Mouse (Mus musculus) CH12.LX (cell line): Measurements from ENCODE around the gene Fggy.

Experiments used
- CHD1 ChIP-seq: IDR thresholded peaks from 2 replicates; pipeline ENCODE4 v1.6.1; 2012; ENCODE audit warnings: low read depth, low read length, improper control_type of control experiment, inconsistent platforms
- CHD2 ChIP-seq: IDR thresholded peaks from 2 replicates; pipeline ENCODE4 v1.6.1; 2011; ENCODE audit warnings: low read length, improper control_type of control experiment
- CTCF ChIP-seq, 2 experiments: IDR thresholded peaks in 1 of 2; conservative IDR thresholded peaks in 1 of 2; 2 replicates each; pipeline ENCODE4 v1.5.1; 2011 to 2012; ENCODE audit warnings: low read depth in 2 of 2, low read length in 2 of 2, improper control_type of control experiment in 1 of 2, inconsistent platforms in 1 of 2, mild to moderate bottlenecking in 1 of 2, moderate library complexity in 1 of 2
- ELF1 ChIP-seq: IDR thresholded peaks from 2 replicates; pipeline ENCODE4 v1.6.1; 2014; ENCODE audit warnings: low read depth, mild to moderate bottlenecking, inconsistent platforms, low read length, improper control_type of control experiment
- EP300 ChIP-seq: IDR thresholded peaks from 2 replicates; pipeline ENCODE4 v1.6.1; 2011; ENCODE audit warnings: low read length, improper control_type of control experiment
- MAX ChIP-seq: IDR thresholded peaks from 2 replicates; pipeline ENCODE4 v1.6.1; 2011; ENCODE audit warnings: low read length, improper control_type of control experiment
- MAZ ChIP-seq: IDR thresholded peaks from 2 replicates; pipeline ENCODE4 v1.6.1; 2012; ENCODE audit warnings: low read depth, mild to moderate bottlenecking, inconsistent platforms, low read length, improper control_type of control experiment, moderate library complexity
- MYC ChIP-seq: IDR thresholded peaks from 2 replicates; pipeline ENCODE4 v1.6.1; 2011; ENCODE audit warnings: low read depth, mild to moderate bottlenecking, improper control_type of control experiment, low read length
- POLR2A ChIP-seq: IDR thresholded peaks from 2 replicates; pipeline ENCODE4 v1.6.1; 2011; ENCODE audit warnings: low read depth, mild to moderate bottlenecking, improper control_type of control experiment, low read length
- UBTF ChIP-seq: IDR thresholded peaks from 2 replicates; pipeline ENCODE4 v1.6.1; 2012; ENCODE audit warnings: low read depth, mild to moderate bottlenecking, inconsistent platforms, low read length, improper control_type of control experiment, moderate library complexity
- USF2 ChIP-seq: conservative IDR thresholded peaks from 2 replicates; pipeline ENCODE4 v1.6.1; 2011; ENCODE audit warnings: low read depth, low read length, improper control_type of control experiment
- ZNF384 ChIP-seq: IDR thresholded peaks from 2 replicates; pipeline ENCODE4 v1.6.1; 2012; ENCODE audit warnings: low read depth, low read length, improper control_type of control experiment, inconsistent platforms

- TF ChIP-seq POLR2A (no peak), ELF1 (no peak), MAX (no peak), MAZ (no peak), CTCF (conservative IDR thresholded peaks at IDR 0.05 in 1 of 2, IDR thresholded peaks at IDR 0.05 in 1 of 2; ENCODE audit: low read depth in 2 of 2, low read length in 2 of 2) (no peak), MYC (no peak), USF2 (no peak), CHD2 (no peak), CHD1 (no peak), EP300 (no peak), ZNF384 (no peak), UBTF (no peak)
Measured at GRCm38 (mm10) chr4:95896571-95896970, 339.3 kb downstream of the Fggy start.
